ENCODE assay signal across 8 mouse cellular contexts in genomic region chr17:7170304-7171295, GRCm38 (mm10). TPM values are rescaled to one million over a fixed set of nuclear protein-coding genes. Genes with fewer than 3 reads are reported as not detected.
DNase-seq lines count a peak whose midpoint lies in the region; ATAC-seq and TF ChIP-seq lines count a peak whose summit lies in the region.

No protein-coding gene starts in this region.

- peak overlapping the region; percentile 85 for H3K9ac ChIP-seq in forebrain, embryonic 15.5 days (replicated peaks)
- H3K9ac ChIP-seq in limb, embryonic 12.5 days (replicated peaks), result peak overlapping the region; percentile 84
- H3K9ac ChIP-seq in neural tube, embryonic 13.5 days, result peak overlapping the region; percentile 83

- H3K27me3 ChIP-seq in forebrain, embryonic 15.5 days, result no peaks in the 10 kb centered on the region
- no peaks in the 10 kb centered on the region; the same call in 1 of the 2 replicates for H3K27me3 ChIP-seq in limb, embryonic 12.5 days
- H3K27me3 ChIP-seq in neural tube, embryonic 13.5 days, result no peaks in the 10 kb centered on the region

- no peak for TF ChIP-seq POLR2A in lung, adult 2 months (IDR thresholded peaks at IDR 0.05; ENCODE audit: borderline replicate concordance, extremely low read depth, low read depth, low read length)

- 5% methylated on average over 43 of the region's 43 CpGs for WGBS in lung, adult 2 months
- 2% methylated on average over 43 of the region's 43 CpGs for WGBS in forebrain, embryonic 15.5 days
- 2% methylated on average over 43 of the region's 43 CpGs for WGBS in limb, embryonic 12.5 days
- WGBS in neural tube, embryonic 13.5 days, result 2% methylated on average over 43 of the region's 43 CpGs

- peaks cover 18% of the 10 kb centered on the region for H3K4me1 ChIP-seq in lung, adult 2 months (ENCODE audit: control insufficient read depth, insufficient read depth, low read length)
- peaks cover 25% of the 10 kb centered on the region for H3K4me1 ChIP-seq in forebrain, embryonic 15.5 days
- peaks cover 30% of the 10 kb centered on the region for H3K4me1 ChIP-seq in limb, embryonic 12.5 days (replicated peaks)
- peaks cover 46% of the 10 kb centered on the region for H3K4me1 ChIP-seq in neural tube, embryonic 13.5 days (replicated peaks)

- no peaks in the 10 kb centered on the region for H3K36me3 ChIP-seq in forebrain, embryonic 15.5 days
- H3K36me3 ChIP-seq in limb, embryonic 12.5 days, result no peaks in the 10 kb centered on the region
- no peaks in the 10 kb centered on the region for H3K36me3 ChIP-seq in neural tube, embryonic 13.5 days

- H3K9me3 ChIP-seq in forebrain, embryonic 15.5 days, result no peaks in the 10 kb centered on the region
- no peaks in the 10 kb centered on the region for H3K9me3 ChIP-seq in limb, embryonic 12.5 days
- no peaks in the 10 kb centered on the region for H3K9me3 ChIP-seq in neural tube, embryonic 13.5 days

- ATAC-seq in activated CD4-positive, CD25-positive, alpha-beta regulatory T cell, adult 4 months, result peak; percentile 2
- ATAC-seq in forebrain, embryonic 15.5 days (replicated peaks), result no peak; the same call in 1 of the 2 replicates
- ATAC-seq in limb, embryonic 12.5 days (ENCODE audit: insufficient number of reproducible peaks, insufficient read depth, low FRiP score, low TSS enrichment, low read depth), result no peak; the same call in 1 of the 2 replicates
- peak; percentile 61; the same call in 1 of the 2 replicates for ATAC-seq in neural tube, embryonic 13.5 days (ENCODE audit: low read depth)

- TF ChIP-seq CTCF in lung, adult 2 months (IDR thresholded peaks at IDR 0.05; ENCODE audit: insufficient read depth, low read length), result no peak

- peak overlapping the region; percentile 89 for H3K4me2 ChIP-seq in forebrain, embryonic 15.5 days (replicated peaks)
- peak overlapping the region; percentile 81 for H3K4me2 ChIP-seq in limb, embryonic 12.5 days
- peak overlapping the region; percentile 73 for H3K4me2 ChIP-seq in neural tube, embryonic 13.5 days

- peak overlapping the region; percentile 85 for H3K4me3 ChIP-seq in lung, adult 2 months (replicated peaks; ENCODE audit: extremely low read depth, low read depth, low read length)
- peak overlapping the region; percentile 87 for H3K4me3 ChIP-seq in forebrain, embryonic 15.5 days
- peak overlapping the region; percentile 82 for H3K4me3 ChIP-seq in limb, embryonic 12.5 days (replicated peaks)
- peak overlapping the region; percentile 78 for H3K4me3 ChIP-seq in neural tube, embryonic 13.5 days

- peak; percentile 18 for DNase-seq in lung, adult 2 months
- no peak for DNase-seq in lung, postnatal 25 days (ENCODE audit: low spot score)
- no peak for DNase-seq in left cerebral cortex, adult 9 months (ENCODE audit: low spot score in 2 of 2)
- no peak for DNase-seq in layer of hippocampus, adult 18-20 months (ENCODE audit: low spot score in 2 of 2)

- H3K27ac ChIP-seq in forebrain, embryonic 15.5 days (replicated peaks), result peak overlapping the region; percentile 83
- H3K27ac ChIP-seq in limb, embryonic 12.5 days, result peak overlapping the region; percentile 80
- peak overlapping the region; percentile 88 for H3K27ac ChIP-seq in neural tube, embryonic 13.5 days (replicated peaks)

RNA-seq across cellular contexts. Expression of gene Rps6ka2, which starts 0.7 kb away (rescaled TPM):
- polyA plus RNA-seq in lung, adult 2 months (2012; rRNA removed), result 20.1 and 24.7 TPM in 2 replicates
- under 1 TPM; 0.57 to 0.60 TPM for polyA plus RNA-seq in activated CD4-positive, CD25-positive, alpha-beta regulatory T cell, adult 4 months (2017; shearing (Covaris generic))
- 23.0 and 25.0 TPM in 2 replicates for polyA plus RNA-seq in forebrain, embryonic 15.5 days (2015; fragmentation: Nextera tagmentation; extraction: Ambion mirVana)
- 22.8 and 24.8 TPM in 2 replicates for polyA plus RNA-seq in limb, embryonic 12.5 days (2016; fragmentation: Nextera tagmentation; extraction: Ambion mirVana)
- polyA plus RNA-seq in neural tube, embryonic 13.5 days (2015; fragmentation: Nextera tagmentation; extraction: Ambion mirVana), result 23.5 and 24.2 TPM in 2 replicates
- 10 to 100 TPM; 33.4 to 37.4 TPM for total RNA-seq in layer of hippocampus, adult 18-20 months (2021)

Comparison
In these comparisons a context has a peak if more than half of its experiments do, and no peak if none do; other contexts are left out.
1. ATAC-seq: peak in activated CD4-positive, CD25-positive, alpha-beta regulatory T cell, adult 4 months (single experiment) and neural tube, embryonic 13.5 days (single experiment); none in forebrain, embryonic 15.5 days (single experiment) and limb, embryonic 12.5 days (single experiment).
2. RNA of gene Rps6ka2, which starts 0.7 kb away (polyA plus RNA-seq): 22.8 to 24.8 TPM in limb, embryonic 12.5 days, 20.1 to 24.7 TPM in lung, adult 2 months, 23.5 to 24.2 TPM in neural tube, embryonic 13.5 days and 23.0 to 25.0 TPM in forebrain, embryonic 15.5 days; 0.57 to 0.60 TPM in activated CD4-positive, CD25-positive, alpha-beta regulatory T cell, adult 4 months; every median in the first group is over 10 times any median in the second.
3. Peak in every context shown above with its lines, with median percentiles within 50 percentile points of each other: H3K4me3 ChIP-seq, H3K27ac ChIP-seq, H3K4me2 ChIP-seq and H3K9ac ChIP-seq.